In the genomic region with DNA sequence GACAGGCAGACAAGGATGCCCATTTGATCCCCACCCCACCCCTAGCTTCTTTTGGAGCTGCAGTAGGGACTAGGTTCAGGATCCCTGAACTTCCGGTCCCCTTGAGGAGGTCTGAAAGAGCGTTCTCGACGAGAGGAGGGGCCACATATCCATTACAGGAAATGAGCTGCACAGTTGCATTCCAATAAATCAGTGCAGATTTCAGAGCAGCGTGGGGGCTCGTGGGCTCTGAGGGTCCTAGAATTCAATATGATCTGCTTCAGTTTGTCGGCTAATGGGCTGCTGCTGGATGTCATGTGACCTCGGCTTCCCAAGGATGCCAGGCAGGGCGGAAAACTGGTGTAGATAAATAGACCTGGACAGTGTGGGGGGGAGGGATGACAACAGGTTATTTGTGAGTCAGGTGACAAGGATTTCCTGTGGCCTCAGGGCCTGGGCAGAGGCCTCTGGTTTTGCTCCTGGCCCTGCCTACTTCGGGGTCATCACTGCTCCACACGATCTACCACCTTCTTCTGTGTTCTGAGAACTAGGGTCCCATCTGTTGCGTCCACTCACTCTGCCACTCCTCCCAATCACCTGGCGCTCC, we compare ENCODE assay signal across 13 mouse cellular contexts.
DNase-seq lines count a peak whose midpoint lies in the region; ATAC-seq lines count a peak whose summit lies in the region.
"Had no signal": no experiment of that assay in that cellular context is flagged by ENCODE, and none has a peak within 500 bp of the region (broad histone marks: within the 10 kb centered on the region; RNA-seq: fewer than 3 reads in every experiment).

No protein-coding gene starts in this region.

- no peak overlapping the region for H3K9ac ChIP-seq in heart, embryonic 15.5 days
- no peak overlapping the region for H3K9ac ChIP-seq in lung, embryonic 15.5 days
- no peak overlapping the region for H3K9ac ChIP-seq in embryonic facial prominence, embryonic 11.5 days (replicated peaks; ENCODE audit: low read length)
- no peak overlapping the region for H3K9ac ChIP-seq in limb, embryonic 15.5 days

- no peak for DNase-seq in heart, adult 9 months (ENCODE audit: low spot score in 2 of 2)
- no peak for DNase-seq in lung, postnatal 4 days
- DNase-seq in embryonic facial prominence, embryonic 11.5 days (ENCODE audit: low spot score) = peak; percentile 75
- DNase-seq in frontal cortex, postnatal 14 days (ENCODE audit: low spot score in 2 of 2) = no peak
- no peak for DNase-seq in gastrocnemius, adult 18-20 months (ENCODE audit: low spot score)
- DNase-seq: cerebellum, postnatal 10 days; gastrocnemius, adult 2 months; heart, postnatal 10 days; thymus, postnatal 36 days had no signal

- no peaks in the 10 kb centered on the region; the same call in 1 of the 2 replicates for H3K9me3 ChIP-seq in heart, embryonic 15.5 days (replicated peaks)
- H3K9me3 ChIP-seq in lung, embryonic 15.5 days = peaks cover 4% of the 10 kb centered on the region; the same call in 1 of the 2 replicates
- H3K9me3 ChIP-seq in embryonic facial prominence, embryonic 11.5 days (replicated peaks; ENCODE audit: control insufficient read depth, low read length) = no peaks in the 10 kb centered on the region
- no peaks in the 10 kb centered on the region for H3K9me3 ChIP-seq in limb, embryonic 15.5 days

- H3K4me3 ChIP-seq in heart, embryonic 15.5 days = no peak overlapping the region
- no peak overlapping the region for H3K4me3 ChIP-seq in lung, embryonic 15.5 days
- H3K4me3 ChIP-seq in embryonic facial prominence, embryonic 11.5 days (ENCODE audit: low read depth, low read length) = no peak overlapping the region
- H3K4me3 ChIP-seq in limb, embryonic 15.5 days = no peak overlapping the region
- H3K4me3 ChIP-seq: gastrocnemius, adult 2 months had no signal

- no peaks in the 10 kb centered on the region for H3K36me3 ChIP-seq in heart, embryonic 15.5 days
- H3K36me3 ChIP-seq in lung, embryonic 15.5 days = no peaks in the 10 kb centered on the region
- no peaks in the 10 kb centered on the region for H3K36me3 ChIP-seq in embryonic facial prominence, embryonic 11.5 days (replicated peaks; ENCODE audit: control insufficient read depth, insufficient read depth, low read depth, low read length)
- H3K36me3 ChIP-seq in limb, embryonic 15.5 days = no peaks in the 10 kb centered on the region

- peaks cover 6% of the 10 kb centered on the region for H3K4me1 ChIP-seq in heart, embryonic 15.5 days (replicated peaks)
- peaks cover 9% of the 10 kb centered on the region for H3K4me1 ChIP-seq in lung, embryonic 15.5 days
- H3K4me1 ChIP-seq in embryonic facial prominence, embryonic 11.5 days (ENCODE audit: control insufficient read depth, insufficient read depth, low read length) = no peaks in the 10 kb centered on the region; the same call in 1 of the 2 replicates
- H3K4me1 ChIP-seq in limb, embryonic 15.5 days = peaks cover 13% of the 10 kb centered on the region

- peak overlapping the region; percentile 10; the same call in 1 of the 2 replicates for H3K4me2 ChIP-seq in heart, embryonic 15.5 days
- peak overlapping the region; percentile 28; the same call in 1 of the 2 replicates for H3K4me2 ChIP-seq in lung, embryonic 15.5 days
- no peak overlapping the region for H3K4me2 ChIP-seq in embryonic facial prominence, embryonic 11.5 days (ENCODE audit: low read depth, low read length)
- 0 out of 2 replicates have a peak overlapping the region, but pooled peaks have one; percentile 7 for H3K4me2 ChIP-seq in limb, embryonic 15.5 days
- H3K4me2 ChIP-seq: midbrain, embryonic 11.5 days had no signal

- no peaks in the 10 kb centered on the region; the same call in 1 of the 2 replicates for H3K27me3 ChIP-seq in heart, embryonic 15.5 days
- no peaks in the 10 kb centered on the region for H3K27me3 ChIP-seq in lung, embryonic 15.5 days
- no peaks in the 10 kb centered on the region for H3K27me3 ChIP-seq in embryonic facial prominence, embryonic 11.5 days (ENCODE audit: control insufficient read depth, insufficient read depth, low read length)
- H3K27me3 ChIP-seq in limb, embryonic 15.5 days = no peaks in the 10 kb centered on the region

- H3K27ac ChIP-seq in heart, embryonic 15.5 days = no peak overlapping the region
- H3K27ac ChIP-seq in lung, embryonic 15.5 days = no peak overlapping the region
- H3K27ac ChIP-seq in embryonic facial prominence, embryonic 11.5 days (replicated peaks; ENCODE audit: low read depth, low read length) = peak overlapping the region; percentile 47; the same call in 1 of the 2 replicates
- H3K27ac ChIP-seq in limb, embryonic 15.5 days = no peak overlapping the region
- H3K27ac ChIP-seq: gastrocnemius, adult 2 months had no signal

- no peak for ATAC-seq in heart, embryonic 15.5 days (replicated peaks; ENCODE audit: insufficient number of reproducible peaks, insufficient read depth, low FRiP score, low read depth)
- ATAC-seq in lung, embryonic 15.5 days (ENCODE audit: borderline replicate concordance, extremely low read depth, low FRiP score, low TSS enrichment) = no peak
- peak; percentile 42 for ATAC-seq in embryonic facial prominence, embryonic 11.5 days (replicated peaks; ENCODE audit: insufficient number of reproducible peaks, low FRiP score, low TSS enrichment, low read depth)
- ATAC-seq in limb, embryonic 15.5 days (ENCODE audit: insufficient number of reproducible peaks, low FRiP score, low TSS enrichment, low read depth) = no peak

- WGBS in heart, embryonic 15.5 days = 59% methylated on average over 13 of the region's 13 CpGs
- 42% methylated on average over 13 of the region's 13 CpGs for WGBS in lung, embryonic 15.5 days
- 41% methylated on average over 13 of the region's 13 CpGs for WGBS in embryonic facial prominence, embryonic 11.5 days
- WGBS in limb, embryonic 15.5 days = 30% methylated on average over 13 of the region's 13 CpGs
